Mouse (Mus musculus) erythroblast, embryonic 14.5 days (primary cell): ENCODE data around the gene Ciita.

Source experiments
- GATA1 ChIP-seq: IDR thresholded peaks from 2 replicates; pipeline ENCODE4 v1.6.1; 2012; ENCODE audit warnings: low read length, inconsistent platforms, mixed read lengths
- TAL1 ChIP-seq: IDR thresholded peaks from 3 replicates; pipeline ENCODE4 v1.6.1; 2012; ENCODE audit warnings: low read length, inconsistent platforms, mixed read lengths

- no peak for TF ChIP-seq GATA1
- no peak for TF ChIP-seq TAL1
Measured at GRCm38 (mm10) chr16:10441328-10441727, 38.5 kb upstream of the Ciita start.
